Mouse (Mus musculus): ENCODE measurements around the gene Prdm11. TPM values are rescaled to one million over a fixed set of nuclear protein-coding genes. Genes with fewer than 3 reads are reported as not detected.

Prdm11 gene
- total RNA-seq (2021): under 1 TPM; 0.39 to 0.90 TPM
- long read RNA-seq, experiment 1, partial matches to known transcripts: 0 of 1 reads
- long read RNA-seq, experiment 1, other reads (novel, unspliced or antisense): 1 of 1 reads
- long read RNA-seq, experiment 2: 0 reads

- no peak for DNase-seq (ENCODE audit: low spot score)
Measured at GRCm38 (mm10) chr2:93045818-93046508, at the start of gene Prdm11. Prdm11 (minus strand) TSS chr2:93046167.

GRCm38 (mm10) chr2:93092347-93092746, 46.4 kb upstream of the Prdm11 start:
- no peak for DNase-seq (ENCODE audit: low spot score)

- DNase-seq (ENCODE audit: low spot score): no peak
Measured at GRCm38 (mm10) chr2:93091679-93092078, 45.7 kb upstream of the Prdm11 start.

GRCm38 (mm10) chr2:93089379-93090089, 43.6 kb upstream of the Prdm11 start:
- no peak for DNase-seq (ENCODE audit: low spot score)

GRCm38 (mm10) chr2:93088006-93088405, 42.0 kb upstream of the Prdm11 start:
- no peak for DNase-seq (ENCODE audit: low spot score)

GRCm38 (mm10) chr2:93085291-93086027, 39.5 kb upstream of the Prdm11 start:
- no peak for DNase-seq (ENCODE audit: low spot score)

GRCm38 (mm10) chr2:93084481-93084880, 38.5 kb upstream of the Prdm11 start:
- DNase-seq (ENCODE audit: low spot score): no peak

- no peak for DNase-seq (ENCODE audit: low spot score)
Measured at GRCm38 (mm10) chr2:93083317-93083716, 37.4 kb upstream of the Prdm11 start.

GRCm38 (mm10) chr2:93082846-93083245, 36.9 kb upstream of the Prdm11 start:
- no peak for DNase-seq (ENCODE audit: low spot score)

- DNase-seq (ENCODE audit: low spot score): no peak
Measured at GRCm38 (mm10) chr2:93080871-93081608, 35.1 kb upstream of the Prdm11 start.

- DNase-seq (ENCODE audit: low spot score): no peak
Measured at GRCm38 (mm10) chr2:93079394-93079793, 33.4 kb upstream of the Prdm11 start.

GRCm38 (mm10) chr2:93076578-93076955, 30.6 kb upstream of the Prdm11 start:
- no peak for DNase-seq (ENCODE audit: low spot score)

- DNase-seq (ENCODE audit: low spot score): peak; percentile 36
Measured at GRCm38 (mm10) chr2:93075738-93076577, 30.0 kb upstream of the Prdm11 start.

GRCm38 (mm10) chr2:93071656-93072055, 25.7 kb upstream of the Prdm11 start:
- peak; percentile 32 for DNase-seq (ENCODE audit: low spot score)

GRCm38 (mm10) chr2:93068942-93069341, 23.0 kb upstream of the Prdm11 start:
- DNase-seq (ENCODE audit: low spot score): peak; percentile 16

GRCm38 (mm10) chr2:93063347-93063746, 17.4 kb upstream of the Prdm11 start:
- DNase-seq (ENCODE audit: low spot score): peak; percentile 52

GRCm38 (mm10) chr2:93051873-93052272, 5.9 kb upstream of the Prdm11 start:
- DNase-seq (ENCODE audit: low spot score): no peak

GRCm38 (mm10) chr2:93048601-93049323, 2.8 kb upstream of the Prdm11 start:
- DNase-seq (ENCODE audit: low spot score): peak; percentile 76

- no peak for DNase-seq (ENCODE audit: low spot score)
Measured at GRCm38 (mm10) chr2:93047491-93048050, 1.6 kb upstream of the Prdm11 start.

All from gastrocnemius, adult 18-20 months (tissue).